Mouse (Mus musculus): ENCODE measurements around the gene Lnx2. TPM values are rescaled to one million over a fixed set of nuclear protein-coding genes. Genes with fewer than 3 reads are reported as not detected.

The Lnx2 gene
- polyA plus RNA-seq (2012; rRNA removed), result 7.1 and 10.1 TPM in 2 replicates

- TF ChIP-seq POLR2A (IDR thresholded peaks at IDR 0.05; ENCODE audit: borderline replicate concordance, extremely low read depth, insufficient read depth, insufficient read length, poor library complexity, severe bottlenecking), result no peak; the same call in 1 of the 2 replicates
- peak; percentile 56; the same call in 1 of the 2 replicates for TF ChIP-seq CTCF (IDR thresholded peaks at IDR 0.05; ENCODE audit: borderline replicate concordance, extremely low read depth, insufficient read depth, insufficient read length)
Observed at GRCm38 (mm10) chr5:147076026-147076798, at the start of gene Lnx2. TSS of gene Lnx2 (minus strand) at chr5:147076586.

GRCm38 (mm10) chr5:147125542-147126185 is 49.3 kb upstream of the Lnx2 start:
- no peak for TF ChIP-seq CTCF (IDR thresholded peaks at IDR 0.05; ENCODE audit: borderline replicate concordance, extremely low read depth, insufficient read depth, insufficient read length)
- TF ChIP-seq POLR2A (IDR thresholded peaks at IDR 0.05; ENCODE audit: borderline replicate concordance, extremely low read depth, insufficient read depth, insufficient read length, poor library complexity, severe bottlenecking), result no peak
- no peak for DNase-seq (ENCODE audit: low read depth)

More at GRCm38 (mm10) chr5:147076026-147076798, at the start of gene Lnx2:
- DNase-seq (ENCODE audit: low read depth), result peak; percentile 99

- TF ChIP-seq CTCF (IDR thresholded peaks at IDR 0.05; ENCODE audit: borderline replicate concordance, extremely low read depth, insufficient read depth, insufficient read length) (no peak), POLR2A (IDR thresholded peaks at IDR 0.05; ENCODE audit: borderline replicate concordance, extremely low read depth, insufficient read depth, insufficient read length, poor library complexity, severe bottlenecking) (no peak)
Observed at GRCm38 (mm10) chr5:147124794-147125193, 48.4 kb upstream of the Lnx2 start.

GRCm38 (mm10) chr5:147121146-147121545 is 44.8 kb upstream of the Lnx2 start:
- TF ChIP-seq CTCF (IDR thresholded peaks at IDR 0.05; ENCODE audit: borderline replicate concordance, extremely low read depth, insufficient read depth, insufficient read length) (peak; percentile 37; the same call in 1 of the 2 replicates), POLR2A (IDR thresholded peaks at IDR 0.05; ENCODE audit: borderline replicate concordance, extremely low read depth, insufficient read depth, insufficient read length, poor library complexity, severe bottlenecking) (no peak)
- no peak for DNase-seq (ENCODE audit: low read depth)

More at GRCm38 (mm10) chr5:147124794-147125193, 48.4 kb upstream of the Lnx2 start:
- DNase-seq (ENCODE audit: low read depth), result no peak

GRCm38 (mm10) chr5:147117027-147117426 is 40.6 kb upstream of the Lnx2 start:
- DNase-seq (ENCODE audit: low read depth), result no peak
- TF ChIP-seq CTCF (IDR thresholded peaks at IDR 0.05; ENCODE audit: borderline replicate concordance, extremely low read depth, insufficient read depth, insufficient read length) (no peak), POLR2A (IDR thresholded peaks at IDR 0.05; ENCODE audit: borderline replicate concordance, extremely low read depth, insufficient read depth, insufficient read length, poor library complexity, severe bottlenecking) (no peak)

- peak; percentile 42; the same call in 1 of the 2 replicates for TF ChIP-seq CTCF (IDR thresholded peaks at IDR 0.05; ENCODE audit: borderline replicate concordance, extremely low read depth, insufficient read depth, insufficient read length)
- no peak for TF ChIP-seq POLR2A (IDR thresholded peaks at IDR 0.05; ENCODE audit: borderline replicate concordance, extremely low read depth, insufficient read depth, insufficient read length, poor library complexity, severe bottlenecking)
- DNase-seq (ENCODE audit: low read depth), result no peak
Observed at GRCm38 (mm10) chr5:147115631-147116030, 39.2 kb upstream of the Lnx2 start.

GRCm38 (mm10) chr5:147114738-147115137 is 38.4 kb upstream of the Lnx2 start:
- no peak for DNase-seq (ENCODE audit: low read depth)

GRCm38 (mm10) chr5:147108861-147109591 is 32.6 kb upstream of the Lnx2 start:
- no peak for DNase-seq (ENCODE audit: low read depth)

More at GRCm38 (mm10) chr5:147114738-147115137, 38.4 kb upstream of the Lnx2 start:
- TF ChIP-seq CTCF (IDR thresholded peaks at IDR 0.05; ENCODE audit: borderline replicate concordance, extremely low read depth, insufficient read depth, insufficient read length) (no peak), POLR2A (IDR thresholded peaks at IDR 0.05; ENCODE audit: borderline replicate concordance, extremely low read depth, insufficient read depth, insufficient read length, poor library complexity, severe bottlenecking) (no peak)

GRCm38 (mm10) chr5:147107276-147107675 is 30.9 kb upstream of the Lnx2 start:
- TF ChIP-seq POLR2A (IDR thresholded peaks at IDR 0.05; ENCODE audit: borderline replicate concordance, extremely low read depth, insufficient read depth, insufficient read length, poor library complexity, severe bottlenecking), result no peak
- no peak for TF ChIP-seq CTCF (IDR thresholded peaks at IDR 0.05; ENCODE audit: borderline replicate concordance, extremely low read depth, insufficient read depth, insufficient read length)
- DNase-seq (ENCODE audit: low read depth), result no peak

More at GRCm38 (mm10) chr5:147108861-147109591, 32.6 kb upstream of the Lnx2 start:
- TF ChIP-seq CTCF (IDR thresholded peaks at IDR 0.05; ENCODE audit: borderline replicate concordance, extremely low read depth, insufficient read depth, insufficient read length) (no peak), POLR2A (IDR thresholded peaks at IDR 0.05; ENCODE audit: borderline replicate concordance, extremely low read depth, insufficient read depth, insufficient read length, poor library complexity, severe bottlenecking) (no peak)

GRCm38 (mm10) chr5:147102295-147102694 is 25.9 kb upstream of the Lnx2 start:
- TF ChIP-seq POLR2A (IDR thresholded peaks at IDR 0.05; ENCODE audit: borderline replicate concordance, extremely low read depth, insufficient read depth, insufficient read length, poor library complexity, severe bottlenecking), result no peak
- no peak for TF ChIP-seq CTCF (IDR thresholded peaks at IDR 0.05; ENCODE audit: borderline replicate concordance, extremely low read depth, insufficient read depth, insufficient read length)
- DNase-seq (ENCODE audit: low read depth), result no peak

- no peak for DNase-seq (ENCODE audit: low read depth)
Observed at GRCm38 (mm10) chr5:147100180-147100579, 23.8 kb upstream of the Lnx2 start.

More at GRCm38 (mm10) chr5:147100180-147100579, 23.8 kb upstream of the Lnx2 start:
- TF ChIP-seq CTCF (IDR thresholded peaks at IDR 0.05; ENCODE audit: borderline replicate concordance, extremely low read depth, insufficient read depth, insufficient read length) (no peak), POLR2A (IDR thresholded peaks at IDR 0.05; ENCODE audit: borderline replicate concordance, extremely low read depth, insufficient read depth, insufficient read length, poor library complexity, severe bottlenecking) (no peak)

All from brain, embryonic 14.5 days (tissue).